Mouse (Mus musculus) kidney, adult 2 months (tissue): ENCODE measurements around the gene Lhx9.

Experiments used
- CTCF ChIP-seq: fragments of 200-500 bp; conservative IDR thresholded peaks from 2 replicates; pipeline ENCODE4 v1.5.1; 2011; ENCODE audit warnings: low read depth, mild to moderate bottlenecking, control low read depth, low read length, moderate library complexity, mixed read lengths; ENCODE audit not compliant: insufficient read depth, insufficient read length
- POLR2A ChIP-seq: fragments of 200-500 bp; IDR thresholded peaks from one replicate; pipeline ENCODE4 v1.6.1; 2011; ENCODE audit warnings: low read depth, low read length, control low read depth

DNA sequence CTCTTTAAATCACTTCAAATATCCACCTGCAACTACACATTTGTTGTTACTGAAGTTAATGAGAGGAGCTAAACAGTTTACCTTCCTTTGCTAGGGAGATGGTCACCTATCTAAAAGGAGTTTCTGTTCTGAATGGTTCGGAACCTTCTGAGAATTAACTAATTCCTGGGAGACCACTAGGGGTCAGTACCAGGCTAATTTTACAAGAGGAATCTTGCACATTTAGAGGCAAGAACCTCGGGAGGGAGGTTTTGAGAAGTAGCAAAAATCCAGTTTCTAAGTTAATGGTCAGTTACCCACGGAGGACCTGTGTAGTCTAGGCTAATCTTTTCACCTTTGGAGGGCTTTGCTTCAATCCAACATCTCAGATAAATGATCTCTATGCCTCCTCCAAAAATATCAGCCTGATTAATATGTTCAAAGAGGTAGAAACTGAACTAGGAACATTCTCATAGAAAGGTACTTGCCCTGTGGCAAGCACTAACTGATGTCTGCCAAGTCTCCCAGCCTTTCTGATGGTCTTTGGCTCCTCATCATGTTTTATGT lies 12.9 kb downstream of the Lhx9 start:
- TF ChIP-seq POLR2A (no peak), CTCF (no peak)
